Mouse (Mus musculus) cerebellum, adult 11-12 months (tissue): ENCODE data around the gene Vmn1r89.

Experiments used
- DNase-seq: peaks from one replicate; pipeline ENCODE4 v3.0.0; 2022

Vmn1r89 gene

DNA sequence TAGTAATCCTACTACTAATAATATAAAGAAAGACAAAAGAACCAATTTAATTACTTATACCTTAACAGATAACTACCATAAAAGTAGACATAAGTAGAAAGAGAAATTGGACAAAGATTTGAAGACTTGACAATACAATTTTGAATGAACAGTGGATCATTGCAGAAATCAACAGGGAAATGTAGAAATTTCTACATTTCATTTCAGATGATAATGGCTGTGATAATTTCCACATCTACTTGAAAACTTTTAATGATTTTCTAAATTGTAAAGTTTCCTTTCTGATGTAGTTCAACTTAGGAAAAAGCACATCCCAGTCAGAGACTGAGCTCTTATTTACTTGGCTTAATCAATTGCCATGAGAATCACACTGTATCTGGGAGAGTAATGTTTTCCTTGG, at the start of gene Vmn1r89:
TSS of gene Vmn1r89 (plus strand) at position 301 of the 400 bp plus-strand sequence.
- no peak for DNase-seq

DNA sequence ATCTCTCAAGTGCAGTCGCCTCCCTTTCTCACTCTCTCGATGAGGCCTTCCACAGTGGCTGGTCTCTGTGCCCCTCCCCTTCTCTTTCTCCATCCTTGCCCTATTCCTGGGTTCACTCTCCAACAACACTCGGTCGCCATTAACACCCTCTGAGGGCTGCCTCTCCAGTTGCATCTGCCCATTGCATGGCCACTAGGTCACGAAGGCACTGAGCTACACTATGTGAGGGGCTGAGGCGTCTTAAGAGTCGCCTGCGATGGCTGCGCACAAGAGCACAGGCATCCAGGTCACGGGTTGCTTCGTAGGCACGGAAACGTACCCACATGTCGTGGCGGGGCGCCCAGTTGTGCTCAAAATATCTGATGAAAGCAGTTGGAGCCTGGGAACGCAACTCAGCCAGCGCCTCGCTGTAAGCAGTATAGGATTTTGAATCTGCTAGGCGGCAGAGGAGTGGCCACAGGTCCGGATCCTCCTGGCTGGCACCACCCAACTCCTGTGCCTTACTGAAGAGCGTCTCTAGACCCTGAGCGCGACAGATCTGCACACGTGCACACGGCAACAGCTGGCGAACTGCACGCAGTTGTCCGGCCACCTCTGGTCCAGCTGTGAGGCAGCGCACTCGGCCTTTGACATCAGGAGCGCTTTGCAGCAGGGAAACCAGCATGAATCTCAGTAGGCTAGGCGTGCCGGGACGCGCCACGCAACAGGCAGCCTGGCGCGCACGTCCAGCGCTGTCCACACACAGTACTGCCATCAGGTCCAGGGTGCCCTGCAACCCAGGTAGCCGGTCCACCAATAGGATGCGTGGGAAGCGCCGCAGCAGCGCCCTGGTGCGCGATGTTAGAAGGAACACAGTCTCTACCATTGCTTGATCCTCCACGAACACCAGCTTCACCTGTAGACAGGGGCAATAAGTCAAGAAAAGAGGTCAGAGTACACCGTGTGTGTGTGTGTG, 48.2 kb downstream of the Vmn1r89 start:
- no peak for DNase-seq

DNA sequence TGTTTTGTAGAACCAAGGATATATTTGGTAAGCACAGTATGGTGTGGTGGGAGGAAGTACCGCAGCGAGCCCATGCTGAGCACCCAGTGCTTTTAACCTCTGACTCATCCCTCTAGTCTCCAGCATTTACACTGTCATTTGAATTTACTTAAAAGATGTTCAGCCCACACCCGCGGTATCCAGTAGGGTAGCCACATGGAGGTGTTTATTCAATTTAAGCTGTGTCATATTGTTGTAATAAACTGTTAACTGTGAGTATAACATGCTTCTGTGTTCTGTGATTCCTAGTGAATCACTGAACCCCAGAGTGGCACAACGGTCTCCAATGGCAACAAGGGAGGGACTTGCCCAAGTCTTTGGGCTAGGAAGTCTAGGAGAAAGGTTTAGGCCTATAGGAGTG, 51.0 kb downstream of the Vmn1r89 start:
- DNase-seq = no peak

DNA sequence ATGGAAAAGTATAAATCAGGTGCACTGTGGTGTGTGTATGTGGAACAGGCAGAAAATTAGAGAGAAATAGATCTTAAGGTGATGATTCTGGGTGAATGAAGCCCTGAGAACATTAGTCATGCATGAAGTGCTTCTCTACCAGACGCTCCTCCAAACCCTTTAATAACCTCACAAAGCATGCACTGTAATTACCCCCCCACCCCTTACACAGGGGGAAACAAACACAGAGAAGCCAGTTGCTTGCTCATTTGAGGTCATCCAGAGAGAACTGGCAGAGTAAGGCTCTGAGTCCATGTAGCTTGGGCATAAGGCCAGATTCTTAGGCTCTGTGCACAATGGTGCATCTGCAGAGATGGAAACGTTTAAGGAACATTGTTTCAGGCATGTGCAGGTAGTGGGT, 51.6 kb downstream of the Vmn1r89 start:
- DNase-seq = no peak

DNA sequence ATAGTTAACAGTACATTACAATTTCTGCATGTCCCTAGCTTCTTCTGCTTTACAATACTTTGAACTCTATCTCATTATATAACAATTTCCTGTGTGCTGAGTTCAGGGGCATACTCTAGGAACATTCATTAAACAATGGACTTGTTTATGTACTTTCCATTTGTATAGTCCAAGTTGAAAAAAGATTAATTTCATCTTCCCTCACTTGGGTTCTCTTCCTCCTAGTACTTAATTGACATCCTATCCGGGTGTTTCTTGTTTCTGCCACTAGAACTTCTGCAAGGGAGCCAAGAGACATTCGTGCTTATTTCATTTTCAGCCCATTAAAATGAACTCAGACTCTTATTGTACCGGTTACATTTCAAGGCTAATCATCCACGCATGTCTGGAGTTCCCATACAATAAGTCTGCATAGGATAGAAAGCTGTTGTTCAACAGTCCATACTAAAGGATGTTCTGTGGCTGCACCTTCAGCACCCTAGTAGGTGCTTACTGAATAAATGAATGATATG, 56.0 kb downstream of the Vmn1r89 start:
- no peak for DNase-seq

DNA sequence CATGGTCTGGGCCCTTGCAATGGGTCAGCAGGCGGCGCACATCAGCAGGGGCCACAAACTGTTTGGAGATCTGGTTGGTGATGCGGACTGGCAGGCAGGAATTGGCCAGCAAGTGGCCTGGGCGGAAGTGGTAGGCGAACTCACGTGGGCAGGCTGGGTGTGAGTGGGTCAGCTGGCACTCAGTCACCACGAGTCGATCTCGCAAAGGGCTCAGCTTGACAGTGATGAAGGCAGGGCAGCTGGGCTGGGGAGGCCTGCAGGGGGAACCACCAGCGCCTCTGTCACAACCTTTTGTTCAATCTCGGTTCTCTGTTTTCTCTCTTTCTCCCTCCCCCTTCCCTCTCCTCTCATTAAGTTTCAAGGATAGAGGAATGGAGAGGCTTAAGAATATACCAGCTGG, 56.6 kb downstream of the Vmn1r89 start:
- DNase-seq = no peak
